Mouse (Mus musculus): ENCODE data around the gene Nsd2.
"Not testable (repeated sequence)": the region's sequence is repeated elsewhere in the genome, so short reads cannot be mapped to it uniquely, and the experiment has no call there.

The Nsd2 gene

DNA sequence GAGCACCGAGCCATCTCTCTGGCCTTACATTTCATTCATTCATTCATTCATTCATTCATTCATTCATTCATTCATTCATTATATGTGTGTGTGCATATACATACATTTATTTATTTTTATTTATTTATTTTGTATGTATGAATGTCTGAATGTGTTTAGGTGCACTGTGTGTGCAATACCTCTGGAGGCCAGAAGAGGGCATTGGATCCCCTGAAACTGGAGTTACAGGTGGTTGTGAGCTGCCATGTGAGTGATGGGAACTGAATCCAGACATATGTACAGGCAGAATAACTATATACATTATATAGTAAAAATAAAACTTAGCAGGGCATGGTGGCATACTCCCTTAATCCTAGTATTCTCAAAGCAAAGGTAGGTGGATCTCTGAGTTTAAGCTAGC is 32.6 kb downstream of the Nsd2 start:
- no peak for DNase-seq

DNA sequence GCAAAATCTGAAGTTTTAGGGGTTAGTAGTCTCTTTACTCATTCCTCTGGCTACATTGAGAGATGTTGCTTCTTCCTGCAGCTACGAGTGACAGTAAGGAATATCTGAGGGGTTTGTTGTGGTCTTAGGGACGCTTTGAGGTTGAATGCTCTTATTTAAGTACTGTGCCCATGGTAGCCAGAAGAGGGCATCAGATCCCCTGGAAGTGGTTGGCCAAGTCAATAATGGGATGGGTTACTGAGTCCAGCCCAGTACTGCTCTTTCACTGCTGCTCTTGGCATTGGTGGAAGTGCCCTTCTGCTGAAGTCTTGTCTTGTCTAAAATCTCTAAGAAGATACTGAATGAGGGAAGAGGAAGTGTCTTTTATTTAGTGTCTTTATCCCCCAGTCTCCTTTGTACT is 33.5 kb downstream of the Nsd2 start:
- DNase-seq, result no peak

DNA sequence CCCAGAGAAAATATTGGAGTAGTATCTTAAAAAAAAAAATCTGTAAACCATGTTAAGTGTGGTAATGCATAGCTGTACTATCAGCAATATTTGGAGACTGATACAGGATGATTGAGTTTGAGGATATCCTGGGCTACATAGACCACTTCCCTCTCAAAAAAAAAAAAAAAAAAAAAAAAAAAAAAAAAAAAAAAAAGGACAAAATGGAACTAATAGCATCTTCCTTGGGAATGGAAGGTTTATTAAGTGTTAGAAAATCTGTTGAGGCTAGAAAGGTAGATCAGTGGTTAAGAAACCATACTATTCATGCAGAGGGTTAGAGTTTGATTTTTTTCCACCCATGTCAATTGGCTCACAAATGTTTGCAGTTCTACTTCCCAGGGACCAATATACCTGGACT is 37.2 kb downstream of the Nsd2 start:
- no peak for DNase-seq

DNA sequence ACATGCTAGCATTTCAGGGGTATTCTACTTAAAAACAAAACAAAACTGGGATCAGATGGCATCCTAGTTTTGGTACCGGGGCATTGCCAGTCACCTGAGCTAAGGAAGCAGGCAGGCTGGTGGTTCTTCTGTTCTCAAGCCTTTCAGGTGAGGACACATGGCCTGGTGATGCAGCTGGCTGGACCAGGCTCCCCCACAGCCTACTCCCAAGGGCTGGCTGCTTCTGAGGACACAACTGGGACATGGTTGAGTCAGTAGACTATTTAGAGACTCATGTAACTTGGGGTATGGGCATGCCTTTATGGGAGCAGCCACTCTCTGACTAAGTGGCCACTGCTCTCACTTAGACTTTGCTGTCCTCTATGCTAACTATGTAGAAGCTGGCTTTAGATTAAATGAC is 54.9 kb downstream of the Nsd2 start:
- DNase-seq, result no peak

DNA sequence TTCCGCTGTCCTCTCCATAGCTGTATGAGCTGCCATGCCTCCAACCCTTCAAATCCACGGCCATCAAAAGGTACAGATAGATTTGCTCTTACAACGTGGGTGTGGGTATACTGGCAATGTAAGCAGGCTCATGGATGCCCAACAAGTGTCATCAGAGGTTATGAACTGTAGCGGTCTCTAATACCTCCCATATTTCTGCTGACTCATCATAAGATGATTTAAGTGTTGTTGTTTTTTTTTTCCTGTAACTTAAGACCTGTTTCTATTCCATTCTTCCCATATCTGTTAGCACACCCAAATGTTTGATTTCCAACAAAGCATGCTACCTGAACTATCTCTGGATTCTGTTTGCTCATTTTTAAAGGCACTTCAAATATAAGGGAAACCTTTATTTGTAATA is 60.6 kb downstream of the Nsd2 start:
- no peak for DNase-seq

DNA sequence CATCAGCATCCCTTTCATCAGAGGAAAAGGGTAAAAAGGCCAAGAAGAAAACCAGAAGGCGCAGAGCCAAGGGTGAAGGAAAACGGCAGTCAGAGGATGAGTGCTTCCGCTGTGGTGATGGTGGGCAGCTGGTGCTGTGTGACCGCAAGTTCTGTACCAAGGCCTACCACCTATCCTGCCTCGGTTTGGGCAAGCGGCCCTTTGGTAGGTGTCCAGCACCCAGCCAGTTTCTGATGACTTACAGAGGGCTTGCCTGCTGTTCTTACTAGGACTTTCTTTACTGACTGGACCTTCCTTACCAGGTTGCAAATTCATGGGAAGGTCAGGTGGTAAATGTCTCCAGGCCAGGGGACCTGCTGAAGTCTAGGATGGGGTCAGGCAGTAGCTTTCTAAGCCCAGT is 72.9 kb downstream of the Nsd2 start:
- DNase-seq, result peak; percentile 38

DNA sequence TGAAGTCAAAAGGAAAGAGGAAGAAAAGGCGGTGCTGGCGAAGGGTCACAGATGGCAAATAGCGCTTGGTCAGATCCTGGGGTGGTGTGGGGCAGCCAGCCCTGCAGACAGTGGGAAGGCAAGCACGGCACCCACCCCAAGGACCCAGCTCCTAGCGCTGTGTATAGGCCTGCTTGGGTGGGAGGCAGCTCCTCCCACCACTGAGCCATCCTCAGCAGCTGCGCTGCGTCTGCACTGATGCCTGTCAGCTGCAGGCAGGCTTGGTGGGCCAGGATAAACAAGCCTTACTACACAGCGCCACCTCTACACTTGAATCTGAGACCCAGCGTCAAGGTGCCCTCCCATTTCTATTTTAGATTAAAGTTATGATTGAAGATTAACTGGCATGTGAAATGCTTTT is 74.6 kb downstream of the Nsd2 start:
- DNase-seq, result peak; percentile 56

DNA sequence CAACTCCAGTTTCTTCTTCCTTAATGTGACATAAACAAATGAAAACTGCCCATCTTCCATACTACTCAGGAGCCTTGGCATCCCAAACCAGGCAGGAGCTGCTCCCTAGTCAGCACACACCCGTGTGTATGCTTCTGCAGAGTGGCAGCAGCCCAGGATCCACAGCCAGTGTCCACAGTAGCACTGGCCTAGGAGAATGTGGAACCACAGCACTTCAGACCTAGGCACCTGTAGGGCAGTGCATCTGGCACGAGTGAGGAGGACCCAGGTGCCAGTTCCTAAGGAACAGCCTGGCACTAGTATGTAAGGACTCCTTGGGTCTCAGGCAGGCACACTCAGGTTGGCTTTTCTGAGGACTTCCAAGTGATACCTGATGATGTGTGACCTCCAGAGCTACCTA is 76.6 kb downstream of the Nsd2 start:
- DNase-seq, result no peak

DNA sequence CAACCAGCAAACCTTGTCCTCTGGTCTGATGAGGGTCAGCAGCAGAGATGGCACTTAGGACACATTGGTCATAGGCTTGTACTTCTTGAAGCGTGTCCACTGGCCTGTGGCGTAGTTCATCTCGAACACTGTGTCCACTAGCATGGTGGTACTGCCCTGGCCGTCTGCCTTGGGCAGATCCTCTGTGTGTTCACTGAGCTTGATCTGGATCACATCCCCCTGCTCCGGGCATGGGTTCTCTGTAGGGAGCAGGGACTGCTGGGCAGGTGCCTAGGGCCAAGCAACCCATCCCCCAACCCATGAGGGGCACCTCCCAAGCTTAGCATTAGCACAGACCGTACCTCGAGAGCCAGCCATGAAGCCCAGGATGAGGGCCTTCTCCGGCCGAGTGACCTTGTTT is 78.1 kb downstream of the Nsd2 start:
- DNase-seq, result no peak

DNA sequence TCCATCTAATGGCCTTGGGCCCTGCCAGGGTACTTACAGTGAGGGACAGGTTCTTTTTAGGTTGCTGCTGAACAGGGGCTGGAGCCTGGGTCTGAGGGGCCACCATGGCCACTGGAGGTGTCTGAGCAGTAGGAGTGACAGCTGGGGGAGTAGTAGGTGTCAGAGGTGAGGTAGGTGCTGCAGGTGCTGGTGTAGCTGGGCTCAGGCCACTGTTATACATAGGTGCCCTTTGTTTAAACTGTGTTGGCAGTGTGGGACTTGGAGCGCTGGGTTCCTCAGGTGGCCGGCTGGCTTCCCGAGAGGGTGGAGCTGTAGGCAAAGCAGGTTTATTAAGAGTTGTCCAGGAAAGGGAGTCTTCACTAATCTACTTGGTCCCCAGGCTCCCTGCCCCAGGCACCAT is 78.7 kb downstream of the Nsd2 start:
- no peak for DNase-seq

DNA sequence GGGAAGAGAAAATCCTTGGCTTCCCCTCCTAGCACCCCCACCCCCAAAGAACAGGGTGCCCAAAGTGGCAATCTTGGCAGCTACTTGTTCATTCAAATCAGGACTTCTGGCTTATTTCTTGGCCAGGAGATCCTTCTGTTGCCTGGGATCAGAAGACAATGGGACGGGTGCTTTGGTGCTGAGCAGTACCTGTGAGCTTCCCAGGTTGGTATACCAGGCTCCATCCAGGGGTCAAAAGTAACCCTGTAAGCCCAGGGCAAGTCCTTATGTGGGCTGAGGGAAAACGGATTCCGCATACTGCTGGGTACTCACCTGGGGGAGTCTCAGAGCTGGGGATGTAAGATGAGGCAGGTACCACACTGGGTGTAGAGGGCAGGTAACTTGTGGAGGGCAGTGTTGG is 79.6 kb downstream of the Nsd2 start:
- no peak for DNase-seq

DNA sequence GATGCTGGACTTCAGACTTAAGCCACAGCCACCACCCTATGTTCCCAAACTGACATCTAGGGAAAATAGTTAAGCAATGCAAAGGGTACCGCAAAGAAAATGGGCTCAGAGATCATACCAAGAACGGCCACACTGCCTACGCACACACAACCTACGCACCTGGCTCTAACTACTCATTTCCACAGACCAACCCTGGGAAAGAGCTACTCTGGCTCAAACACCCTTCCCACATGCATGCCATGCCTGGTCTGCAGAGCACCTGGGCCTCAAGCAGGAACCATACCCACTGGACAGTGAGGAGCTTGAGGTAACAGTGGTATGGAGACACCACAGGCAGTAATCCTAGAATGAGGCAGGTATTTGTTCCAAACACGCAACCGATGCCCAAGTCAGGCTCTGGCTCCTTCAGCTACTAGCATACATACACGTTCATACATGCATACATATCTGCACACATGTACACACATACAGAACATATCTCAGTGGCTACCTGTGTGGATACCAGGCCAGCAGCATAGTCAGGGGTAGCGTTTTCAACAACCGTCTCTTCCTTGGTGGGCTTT is 80.3 kb downstream of the Nsd2 start:
- DNase-seq, result no peak

DNA sequence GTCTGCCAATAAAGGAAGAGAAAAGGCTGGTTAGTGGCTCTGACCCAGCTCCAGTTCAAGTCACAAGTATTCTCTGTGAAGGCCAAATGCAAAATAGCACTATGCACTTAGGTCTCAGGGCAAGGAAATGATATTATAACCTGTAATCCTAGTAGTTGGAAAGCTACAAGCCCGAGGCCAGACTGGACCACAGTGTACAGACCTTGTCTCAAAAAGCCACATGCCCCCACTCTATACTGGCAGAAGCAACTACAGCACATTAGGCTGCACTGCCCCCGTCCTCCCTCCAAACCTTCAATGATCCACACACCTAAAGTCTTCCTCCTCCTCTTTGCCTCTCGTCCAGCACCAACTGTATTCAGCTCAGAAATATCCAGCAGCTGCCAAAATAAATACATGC is 80.8 kb downstream of the Nsd2 start:
- no peak for DNase-seq

DNA sequence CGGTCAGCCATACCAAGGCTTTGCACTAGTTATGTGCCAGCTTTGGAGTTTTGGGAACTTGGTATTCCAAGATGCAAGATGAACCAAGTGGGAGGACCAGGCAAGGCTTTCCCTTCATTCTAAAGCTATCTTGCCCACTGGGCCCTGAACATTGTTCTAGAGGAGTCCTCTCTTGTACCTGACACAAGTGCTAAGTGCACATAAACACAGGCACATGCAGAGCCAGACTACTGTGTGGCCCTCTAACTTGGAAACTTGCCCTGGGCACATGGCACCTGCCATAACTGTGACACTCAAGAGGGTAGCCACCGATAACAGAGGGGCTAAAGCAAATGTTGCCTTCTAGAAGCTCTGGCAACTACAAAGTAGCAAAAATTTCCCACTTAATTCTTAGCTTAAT is 82.2 kb downstream of the Nsd2 start:
- DNase-seq, result no peak

DNA sequence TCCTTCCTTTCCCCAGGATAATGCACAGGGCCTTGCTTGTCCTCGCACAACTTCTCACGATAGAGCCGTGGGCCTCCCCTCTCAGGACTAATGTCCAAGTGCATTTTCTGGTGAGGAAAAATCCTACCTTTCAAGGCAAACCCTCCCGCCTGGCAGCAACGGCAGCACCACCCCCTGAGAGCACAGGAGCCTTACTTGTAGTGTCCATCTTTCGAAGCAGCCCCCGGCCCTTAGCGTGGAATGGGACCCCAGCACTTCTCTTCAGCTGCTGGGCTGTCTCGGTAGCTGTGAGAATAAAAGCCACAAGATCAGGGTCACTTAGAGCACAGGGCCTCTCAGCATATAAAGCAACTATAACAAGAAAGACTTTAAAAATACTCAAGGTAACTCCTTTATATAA is 82.7 kb downstream of the Nsd2 start:
- no peak for DNase-seq

DNA sequence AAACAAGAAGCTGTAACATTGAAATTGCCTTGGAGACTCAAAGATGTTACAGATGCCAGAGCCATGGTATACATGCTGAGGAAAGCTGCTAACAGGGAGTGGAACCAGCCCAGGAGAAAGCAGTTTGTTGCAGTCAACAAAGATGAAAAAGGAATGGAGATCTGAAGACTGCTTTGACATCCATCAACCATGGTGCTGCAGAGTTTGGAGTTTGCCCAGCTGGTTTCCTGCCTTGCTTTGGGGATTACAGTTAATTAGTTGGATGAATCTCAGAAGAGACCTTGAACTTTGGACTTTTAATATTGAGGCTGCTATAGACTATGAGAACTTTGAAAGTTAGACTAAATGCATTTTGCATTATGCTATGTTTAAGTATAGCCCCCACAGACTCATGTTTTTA is 94.5 kb downstream of the Nsd2 start:
- DNase-seq, result not testable (repeated sequence)

DNA sequence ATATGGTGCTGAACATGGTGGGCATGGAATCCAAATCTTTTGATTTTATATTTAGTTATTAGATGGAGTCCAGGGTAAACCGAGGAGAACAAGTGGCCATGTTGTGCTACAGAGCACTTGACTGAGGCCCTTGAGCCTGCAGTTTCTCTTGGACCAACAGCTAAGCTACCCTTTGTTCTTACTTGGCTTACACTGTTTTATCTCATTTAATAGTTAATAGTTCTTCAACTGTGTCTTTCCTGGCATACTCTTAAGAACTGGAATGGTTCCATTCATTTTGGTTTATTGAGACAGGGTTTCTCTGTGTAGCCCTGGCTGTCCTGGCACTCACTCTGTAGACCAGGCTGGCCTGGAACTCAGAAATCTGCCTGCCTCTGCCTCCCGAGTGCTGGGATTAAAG is 96.1 kb downstream of the Nsd2 start:
- DNase-seq, result not testable (repeated sequence)

DNA sequence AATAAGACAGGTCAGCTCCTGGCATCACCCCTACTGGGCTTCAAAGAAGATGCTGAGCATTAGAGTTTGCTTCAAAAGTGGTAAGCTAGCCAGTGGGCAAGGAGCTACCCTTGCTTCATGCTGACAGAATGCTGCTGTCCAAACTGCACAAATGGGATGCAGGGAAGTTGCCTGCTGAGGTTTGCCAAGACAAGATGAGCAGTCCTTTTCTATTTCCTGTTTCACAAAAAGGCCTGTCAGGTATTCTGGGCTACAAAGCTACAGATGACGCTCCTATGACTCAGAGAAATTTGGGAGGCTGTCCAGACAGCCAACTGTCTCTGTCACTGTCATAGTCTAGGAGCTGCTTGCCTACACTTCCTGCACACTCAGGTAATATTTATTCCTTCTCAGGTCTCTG is 98.9 kb downstream of the Nsd2 start:
- no peak for DNase-seq

DNA sequence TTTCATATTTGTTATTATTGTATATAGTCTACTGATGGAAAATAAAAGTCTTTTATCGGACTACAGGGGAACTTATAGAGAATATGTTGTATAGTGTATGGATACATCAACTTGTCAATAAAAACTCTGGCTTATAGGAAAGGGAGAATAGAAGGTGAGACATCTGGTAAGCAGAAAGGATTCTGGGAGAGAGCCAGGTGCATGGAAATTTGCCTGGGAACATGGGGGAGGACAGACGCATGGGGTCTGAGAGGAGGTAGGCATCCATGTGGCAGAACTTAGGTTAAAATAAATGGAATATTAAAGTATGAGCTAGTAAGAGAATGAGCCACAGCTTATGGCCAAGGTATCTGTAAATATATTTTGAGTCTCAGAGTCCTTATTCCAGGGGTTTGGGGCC is 99.5 kb downstream of the Nsd2 start:
- DNase-seq, result no peak

DNA sequence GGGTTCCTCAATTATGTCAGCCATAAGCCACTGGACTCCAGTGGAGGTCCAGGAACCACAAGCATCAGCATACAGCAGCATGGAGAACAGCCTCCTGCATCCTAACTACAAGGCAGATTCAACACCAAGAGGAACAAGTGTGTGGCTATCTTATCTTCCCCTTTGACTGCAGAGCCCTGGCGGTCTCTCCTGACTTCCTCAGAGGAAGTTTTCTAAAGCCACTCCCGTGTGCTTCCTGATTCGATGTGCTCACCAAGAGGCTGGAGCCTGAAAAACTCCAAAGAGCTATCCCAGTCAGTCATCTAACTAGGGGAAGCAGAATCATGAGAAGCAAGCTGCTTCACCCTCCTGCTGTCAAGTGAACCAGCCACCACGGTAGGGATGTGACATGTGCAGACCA is 100.4 kb downstream of the Nsd2 start:
- DNase-seq, result no peak

DNA sequence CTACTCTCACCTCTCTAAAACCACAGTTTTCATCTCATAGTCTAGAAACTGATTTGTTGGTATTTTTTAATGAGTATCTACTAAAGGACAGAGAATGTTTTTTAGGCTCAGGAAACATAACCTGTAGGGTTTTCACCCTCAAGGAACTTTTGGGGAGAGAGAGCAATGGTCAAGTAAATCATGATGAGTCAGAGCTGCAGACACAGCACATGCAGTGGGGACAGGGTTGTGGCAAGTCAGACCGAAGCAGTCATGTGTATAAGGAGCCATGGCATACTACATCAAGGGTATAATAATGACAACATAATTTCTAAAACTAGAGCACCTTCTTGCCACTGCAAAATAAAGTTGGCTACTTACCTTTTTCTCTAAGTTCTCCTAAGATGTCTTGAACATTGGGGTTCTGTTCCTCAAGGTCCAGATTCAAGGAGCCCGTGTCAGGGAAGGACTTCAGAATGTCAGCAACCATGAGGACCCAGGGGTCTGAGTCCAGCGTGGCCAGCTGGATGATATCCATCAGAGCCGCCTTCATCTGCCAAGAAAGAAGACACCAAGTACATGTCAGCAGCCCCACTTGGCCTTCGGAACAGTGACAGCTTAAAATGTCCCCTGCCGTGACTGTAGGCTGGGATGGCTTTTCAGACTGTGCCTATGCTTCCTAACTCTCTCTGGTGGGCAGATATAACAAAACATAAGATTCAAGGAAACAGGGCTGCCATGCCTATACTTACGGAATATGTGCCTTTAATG is 101.1 kb downstream of the Nsd2 start:
- DNase-seq, result no peak

DNA sequence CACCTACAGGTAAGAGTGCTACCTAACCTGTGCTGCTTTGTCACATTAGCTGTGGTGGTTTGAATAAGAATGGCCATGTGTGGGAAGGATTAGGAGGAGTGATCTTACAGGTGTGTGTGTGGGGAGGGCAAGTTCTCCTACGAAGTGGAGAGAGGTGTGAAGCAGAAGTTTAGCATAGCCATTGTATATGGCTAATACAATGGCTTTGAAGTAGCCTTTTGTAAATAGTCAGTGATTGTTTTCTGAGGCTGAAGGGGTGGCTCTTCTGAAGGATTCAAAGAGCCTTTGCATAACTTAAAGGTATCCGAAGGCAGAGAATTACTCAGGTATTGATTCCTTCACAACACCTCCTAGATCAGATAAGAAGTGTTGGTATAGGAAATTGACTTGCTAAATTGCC is 102.0 kb downstream of the Nsd2 start:
- DNase-seq, result no peak

DNA sequence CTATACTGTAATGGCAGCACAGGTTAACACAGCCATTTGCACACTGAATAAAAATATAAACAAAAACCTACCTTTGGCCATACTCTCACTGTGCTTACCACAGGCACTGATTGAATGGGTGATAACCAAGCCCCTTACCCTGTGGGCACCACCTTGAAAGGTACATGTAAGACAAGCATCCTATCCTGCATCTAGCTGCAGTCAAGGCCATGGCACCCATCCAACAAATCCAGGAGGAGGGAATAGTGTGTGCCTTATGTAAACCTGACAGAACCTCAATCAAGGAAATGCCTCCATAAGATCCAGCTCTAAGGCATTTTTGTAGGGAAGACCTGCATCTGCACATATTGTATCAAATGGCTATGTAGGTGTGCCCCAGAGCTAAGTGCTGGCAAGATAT is 105.6 kb downstream of the Nsd2 start:
- DNase-seq, result no peak

DNA sequence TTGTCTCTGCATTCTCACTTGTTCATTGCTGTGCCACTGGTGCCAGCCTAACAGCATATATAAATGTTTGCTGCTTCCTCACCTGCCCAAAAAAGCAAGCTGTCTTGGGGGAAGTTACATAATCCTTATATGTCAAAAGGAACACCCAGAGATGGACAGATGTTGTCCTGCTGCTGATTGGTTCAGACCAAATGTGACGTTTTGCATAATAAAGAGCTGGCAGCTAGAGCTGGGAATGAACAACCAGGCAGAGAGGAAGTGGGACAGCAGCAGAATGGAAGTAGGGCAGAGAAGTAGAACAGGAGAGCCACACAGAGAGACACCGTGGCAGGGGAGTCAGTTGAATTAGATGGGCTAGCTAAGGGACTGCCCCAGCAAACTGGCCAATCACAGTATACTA is 111.9 kb downstream of the Nsd2 start:
- no peak for DNase-seq

DNA sequence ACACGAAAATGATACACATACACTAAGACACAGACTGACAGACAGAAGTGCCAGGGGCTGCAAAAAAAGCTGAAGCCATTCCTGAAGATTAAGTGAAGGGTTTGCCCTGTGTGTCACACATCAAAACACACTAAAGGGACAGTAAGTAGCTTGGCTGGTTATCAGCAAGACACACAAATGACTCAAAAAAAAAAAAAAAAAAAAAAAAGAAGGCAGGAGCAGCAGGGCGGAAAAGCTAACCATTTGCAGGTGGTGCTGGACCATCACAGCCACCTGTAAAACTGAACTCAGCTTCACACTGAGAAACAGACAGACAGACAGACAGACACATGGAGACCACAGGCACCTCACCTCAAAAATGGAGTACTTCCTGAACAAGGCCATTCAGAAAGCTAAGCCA is 113.6 kb downstream of the Nsd2 start:
- no peak for DNase-seq

Measured in kidney, postnatal 10 days (tissue).